Mouse (Mus musculus) urinary bladder, postnatal 4 days (tissue): Measurements from ENCODE around the gene Slc22a3.

ENCODE experiments used
- DNase-seq, 2 experiments: peaks; one replicate each; pipeline ENCODE4 v3.0.0; 2021 to 2022; ENCODE audit warnings: low spot score in 2 of 2

Slc22a3 gene

GRCm38 (mm10) chr17:12507654-12508204 lies at the start of gene Slc22a3:
TSS of gene Slc22a3 (minus strand) at chr17:12507704.
- no peak for DNase-seq

- peak; percentile 44 to 68 for DNase-seq
Measured at GRCm38 (mm10) chr17:12534353-12535145, 27.0 kb upstream of the Slc22a3 start.

GRCm38 (mm10) chr17:12532115-12532514 lies 24.6 kb upstream of the Slc22a3 start:
- peak; percentile 29 to 72 for DNase-seq

GRCm38 (mm10) chr17:12530081-12530480 lies 22.6 kb upstream of the Slc22a3 start:
- DNase-seq: no peak

GRCm38 (mm10) chr17:12529384-12529985 lies 22.0 kb upstream of the Slc22a3 start:
- peak in 1 of 2 experiments; percentile 50 for DNase-seq

- DNase-seq: no peak
Measured at GRCm38 (mm10) chr17:12519089-12519488, 11.6 kb upstream of the Slc22a3 start.

- no peak for DNase-seq
Measured at GRCm38 (mm10) chr17:12518194-12518593, 10.7 kb upstream of the Slc22a3 start.

GRCm38 (mm10) chr17:12513997-12514396 lies 6.5 kb upstream of the Slc22a3 start:
- no peak for DNase-seq

GRCm38 (mm10) chr17:12513107-12513923 lies 5.8 kb upstream of the Slc22a3 start:
- no peak for DNase-seq

- no peak for DNase-seq
Measured at GRCm38 (mm10) chr17:12511193-12511592, 3.7 kb upstream of the Slc22a3 start.

- no peak for DNase-seq
Measured at GRCm38 (mm10) chr17:12508376-12508775, 872 bp upstream of the Slc22a3 start.

- DNase-seq: no peak
Measured at GRCm38 (mm10) chr17:12506903-12507563, 471 bp downstream of the Slc22a3 start.

GRCm38 (mm10) chr17:12505708-12506107 lies 1.8 kb downstream of the Slc22a3 start:
- DNase-seq: no peak

GRCm38 (mm10) chr17:12499426-12499825 lies 8.1 kb downstream of the Slc22a3 start:
- no peak for DNase-seq

GRCm38 (mm10) chr17:12495558-12495957 lies 11.9 kb downstream of the Slc22a3 start:
- no peak for DNase-seq

GRCm38 (mm10) chr17:12491591-12491990 lies 15.9 kb downstream of the Slc22a3 start:
- DNase-seq: no peak

- DNase-seq: no peak
Measured at GRCm38 (mm10) chr17:12489888-12490287, 17.6 kb downstream of the Slc22a3 start.

- DNase-seq: no peak
Measured at GRCm38 (mm10) chr17:12485657-12486056, 21.8 kb downstream of the Slc22a3 start.

- DNase-seq: no peak
Measured at GRCm38 (mm10) chr17:12479416-12479815, 28.1 kb downstream of the Slc22a3 start.

- no peak for DNase-seq
Measured at GRCm38 (mm10) chr17:12474509-12475083, 32.9 kb downstream of the Slc22a3 start.

- no peak for DNase-seq
Measured at GRCm38 (mm10) chr17:12472547-12472946, 35.0 kb downstream of the Slc22a3 start.
